ENCODE assay signal across 22 mouse cellular contexts in the genomic region with DNA sequence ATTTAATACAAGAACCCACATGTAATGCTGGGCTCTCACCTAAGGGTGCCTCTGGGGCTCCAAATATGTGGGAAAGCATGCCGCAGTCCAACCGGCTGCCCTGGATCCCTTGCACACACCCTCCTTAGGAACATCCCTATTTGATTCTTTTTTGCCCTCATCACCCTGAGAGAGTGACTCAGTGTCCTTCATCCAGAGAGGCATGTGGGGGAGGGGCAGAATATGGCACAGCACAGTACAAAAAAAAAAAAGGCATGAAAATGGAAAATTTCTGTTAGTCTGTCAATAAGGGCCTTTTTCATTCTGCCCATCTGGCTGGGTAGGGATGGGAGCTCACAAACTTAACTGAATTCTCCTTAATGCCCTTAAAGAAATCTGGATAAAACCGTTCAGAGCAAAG. TPM values are rescaled to one million over a fixed set of nuclear protein-coding genes. Genes with fewer than 3 reads are reported as not detected.
"Had no signal": no experiment of that assay in that cellular context is flagged by ENCODE, and none has a peak within 500 bp of the region (broad histone marks: within the 10 kb centered on the region; RNA-seq: fewer than 3 reads in every experiment).

No protein-coding gene starts in this region.

- ATAC-seq: liver, embryonic 12.5 days; midbrain, embryonic 13.5 days; midbrain, embryonic 16.5 days had no signal

- H3K9me3 ChIP-seq: limb, embryonic 12.5 days; limb, embryonic 15.5 days; liver, embryonic 12.5 days; liver, embryonic 15.5 days; lung, embryonic 15.5 days; midbrain, embryonic 10.5 days; midbrain, embryonic 13.5 days had no signal

- H3K27me3 ChIP-seq: limb, embryonic 12.5 days; limb, embryonic 15.5 days; lung, embryonic 15.5 days; midbrain, embryonic 13.5 days had no signal

- H3K36me3 ChIP-seq: limb, embryonic 12.5 days; limb, embryonic 15.5 days; liver, embryonic 12.5 days; liver, embryonic 15.5 days; lung, embryonic 15.5 days; midbrain, embryonic 10.5 days; midbrain, embryonic 13.5 days had no signal

- H3K27ac ChIP-seq: limb, embryonic 12.5 days; limb, embryonic 15.5 days; liver, embryonic 12.5 days; liver, embryonic 15.5 days; lung, embryonic 15.5 days; midbrain, embryonic 10.5 days; midbrain, embryonic 13.5 days had no signal

- H3K4me2 ChIP-seq: limb, embryonic 12.5 days; limb, embryonic 15.5 days; liver, embryonic 12.5 days; liver, embryonic 15.5 days; lung, embryonic 15.5 days; midbrain, embryonic 13.5 days had no signal

- H3K4me3 ChIP-seq: limb, embryonic 12.5 days; limb, embryonic 15.5 days; liver, embryonic 12.5 days; liver, embryonic 15.5 days; lung, embryonic 15.5 days; megakaryocyte, embryonic 14.5 days; midbrain, embryonic 10.5 days; midbrain, embryonic 13.5 days; myocyte had no signal

- DNase-seq: kidney, adult 9 months; kidney, postnatal 10 days; kidney, postnatal 36 days; left cerebral cortex, postnatal 4 days; lung, adult 18-20 months; lung, postnatal 10 days; lung, postnatal 36 days; thymus, postnatal 25 days had no signal

- H3K9ac ChIP-seq: limb, embryonic 12.5 days; limb, embryonic 15.5 days; liver, embryonic 12.5 days; liver, embryonic 15.5 days; lung, embryonic 15.5 days; midbrain, embryonic 13.5 days had no signal

- H3K4me1 ChIP-seq: limb, embryonic 12.5 days; limb, embryonic 15.5 days; liver, embryonic 12.5 days; liver, embryonic 15.5 days; lung, embryonic 15.5 days; megakaryocyte, embryonic 14.5 days; midbrain, embryonic 10.5 days; midbrain, embryonic 13.5 days had no signal

RNA-seq across cellular contexts. Expression of a gene that starts 36.1 kb away (rescaled TPM):
- total RNA-seq: monocyte, adult 5-6 weeks had no signal
- polyA plus RNA-seq: limb, embryonic 12.5 days; liver, embryonic 12.5 days; liver, embryonic 15.5 days; myocyte; small intestine, adult 2 months; spleen, adult 2 months; stomach, embryonic 14.5 days had no signal
